Mouse (Mus musculus) CD4-positive, CD25-positive, alpha-beta regulatory T cell, adult 2 months (primary cell): ENCODE results near the gene Ranbp3.
"Not testable (repeated sequence)": the region's sequence is repeated elsewhere in the genome, so short reads cannot be mapped to it uniquely, and the experiment has no call there.

Source experiments
- DNase-seq: peaks from one replicate; pipeline ENCODE4 v3.0.0-alpha.2; 2012; ENCODE audit warnings: low read depth, low spot score

The Ranbp3 gene

GRCm38 (mm10) chr17:56672941-56673646 lies at the start of gene Ranbp3:
Gene Ranbp3 (plus strand): TSS chr17:56673294.
- DNase-seq: peak; percentile 100

GRCm38 (mm10) chr17:56625495-56625894 lies 47.6 kb upstream of the Ranbp3 start:
- no peak for DNase-seq

- no peak for DNase-seq
Measured at GRCm38 (mm10) chr17:56626260-56626659, 46.8 kb upstream of the Ranbp3 start.

GRCm38 (mm10) chr17:56626754-56627470 lies 46.2 kb upstream of the Ranbp3 start, which contains the start of gene Lonp1:
Gene Lonp1 (minus strand): TSS chr17:56626887.
- peak; percentile 100 for DNase-seq

GRCm38 (mm10) chr17:56627530-56628277 lies 45.4 kb upstream of the Ranbp3 start, which contains the start of gene Catsperd:
Gene Catsperd (plus strand): TSS chr17:56628143.
- DNase-seq: peak; percentile 44

- not testable (repeated sequence) for DNase-seq
Measured at GRCm38 (mm10) chr17:56629800-56630781, 43.0 kb upstream of the Ranbp3 start.

GRCm38 (mm10) chr17:56631807-56632206 lies 41.3 kb upstream of the Ranbp3 start:
- DNase-seq: no peak

GRCm38 (mm10) chr17:56634023-56634422 lies 39.1 kb upstream of the Ranbp3 start:
- DNase-seq: no peak

GRCm38 (mm10) chr17:56643237-56643636 lies 29.9 kb upstream of the Ranbp3 start:
- no peak for DNase-seq

- DNase-seq: peak; percentile 23
Measured at GRCm38 (mm10) chr17:56647546-56647945, 25.5 kb upstream of the Ranbp3 start.

GRCm38 (mm10) chr17:56651801-56652200 lies 21.3 kb upstream of the Ranbp3 start:
- DNase-seq: no peak

- no peak for DNase-seq
Measured at GRCm38 (mm10) chr17:56654771-56655170, 18.3 kb upstream of the Ranbp3 start.

GRCm38 (mm10) chr17:56655311-56655710 lies 17.8 kb upstream of the Ranbp3 start:
- no peak for DNase-seq

- no peak for DNase-seq
Measured at GRCm38 (mm10) chr17:56656171-56656570, 16.9 kb upstream of the Ranbp3 start.

- DNase-seq: no peak
Measured at GRCm38 (mm10) chr17:56663659-56664058, 9.4 kb upstream of the Ranbp3 start.

GRCm38 (mm10) chr17:56664333-56664732 lies 8.8 kb upstream of the Ranbp3 start:
- no peak for DNase-seq

- DNase-seq: no peak
Measured at GRCm38 (mm10) chr17:56666384-56666783, 6.7 kb upstream of the Ranbp3 start.

GRCm38 (mm10) chr17:56667591-56667990 lies 5.5 kb upstream of the Ranbp3 start:
- DNase-seq: no peak

GRCm38 (mm10) chr17:56668384-56669144 lies 4.5 kb upstream of the Ranbp3 start:
- DNase-seq: peak; percentile 91

GRCm38 (mm10) chr17:56669766-56670165 lies 3.3 kb upstream of the Ranbp3 start:
- no peak for DNase-seq
